Mouse (Mus musculus): ENCODE measurements around the gene Rhbdf1. TPM values are rescaled to one million over a fixed set of nuclear protein-coding genes. Genes with fewer than 3 reads are reported as not detected.

Rhbdf1 gene
- total and polyA plus RNA-seq, 3 experiments, result 2.9 to 14.3 TPM; not detected in 1

GRCm38 (mm10) chr11:32222570-32223194 is 582 bp upstream of the Rhbdf1 start:
- Histone ChIP-seq H3K27ac (ENCODE audit: control insufficient read depth, low read depth, low read length) (no peak overlapping the region), H3K9me3 (replicated peaks; ENCODE audit: insufficient read depth, low read length) (no peaks in the 10 kb centered on the region), H3K36me3 (ENCODE audit: control insufficient read depth in 1 of 2, insufficient read depth in 2 of 2, low read length in 2 of 2) (peaks cover 0 to 13% of the 10 kb centered on the region in 2 experiments; a peak in 2 of 4 replicates), H3K9ac (ENCODE audit: control insufficient read depth, low read depth, low read length, poor library complexity, severe bottlenecking) (peak overlapping the region; percentile 79), H3K4me1 (ENCODE audit: control insufficient read depth in 1 of 2, insufficient read depth in 2 of 2, low read length in 2 of 2) (peaks cover 9 to 29% of the 10 kb centered on the region in 2 experiments), H3K27me3 (ENCODE audit: control insufficient read depth in 1 of 2, insufficient read depth in 2 of 2, low read length in 2 of 2) (peaks cover 10 to 14% of the 10 kb centered on the region in 2 experiments), H3K79me2 (ENCODE audit: control insufficient read depth, insufficient read depth, low read length, poor library complexity) (peaks cover 11% of the 10 kb centered on the region), H3K4me3 (ENCODE audit: control insufficient read depth in 1 of 2, insufficient read depth in 1 of 2, low read depth in 2 of 2, low read length in 2 of 2) (peak overlapping the region; percentile 51 to 60; a peak in 3 of 4 replicates)
- DNase-seq (ENCODE audit: low read depth, low spot score), result no peak
- TF ChIP-seq TBP (IDR thresholded peaks at IDR 0.05; ENCODE audit: low read depth, low read length) (no peak), HCFC1 (IDR thresholded peaks at IDR 0.05; ENCODE audit: low read depth, low read length) (no peak), EP300 (IDR thresholded peaks at IDR 0.05; ENCODE audit: low read depth in 1 of 2, low read length in 2 of 2) (no peak), SMC3 (IDR thresholded peaks at IDR 0.05; ENCODE audit: low read depth, low read length) (no peak), JUND (IDR thresholded peaks at IDR 0.05; ENCODE audit: low read depth, low read length) (no peak), MEF2A (IDR thresholded peaks at IDR 0.05; ENCODE audit: extremely low read depth, insufficient replicate concordance, low read depth, low read length, poor library complexity, severe bottlenecking) (no peak), MAZ (IDR thresholded peaks at IDR 0.05; ENCODE audit: low read depth, low read length) (no peak), POLR2A (IDR thresholded peaks at IDR 0.05; ENCODE audit: control insufficient read depth in 1 of 2, insufficient read depth in 1 of 2, low read depth in 1 of 2, low read length in 2 of 2, poor library complexity in 1 of 2) (no peak), GATA1 (IDR thresholded peaks at IDR 0.05; ENCODE audit: low read depth, low read length) (no peak)

- H3K79me2 ChIP-seq (ENCODE audit: control insufficient read depth, insufficient read depth, low read length, poor library complexity), result peaks cover 3% of the 10 kb centered on the region; the same call in 1 of the 2 replicates
- no peak for TF ChIP-seq NRF1 (IDR thresholded peaks at IDR 0.05; ENCODE audit: insufficient read depth, low read depth, low read length, poor library complexity, severe bottlenecking)
- no peak for TF ChIP-seq MAX (IDR thresholded peaks at IDR 0.05; ENCODE audit: low read length)
- TF ChIP-seq RAD21 (IDR thresholded peaks at IDR 0.05; ENCODE audit: low read depth, low read length), result no peak
- no peak for TF ChIP-seq JUND (IDR thresholded peaks at IDR 0.05; ENCODE audit: low read depth, low read length)
- no peak for TF ChIP-seq HCFC1 (IDR thresholded peaks at IDR 0.05; ENCODE audit: low read depth, low read length)
- TF ChIP-seq KAT2A (conservative IDR thresholded peaks at IDR 0.05; ENCODE audit: low read depth, low read length), result no peak
- TF ChIP-seq CHD1 (IDR thresholded peaks at IDR 0.05; ENCODE audit: low read depth, low read length), result no peak
- no peak for TF ChIP-seq NELFE (IDR thresholded peaks at IDR 0.05; ENCODE audit: low read depth, low read length)
- no peak for TF ChIP-seq SIN3A (IDR thresholded peaks at IDR 0.05; ENCODE audit: low read length)
- TF ChIP-seq EP300 (IDR thresholded peaks at IDR 0.05; ENCODE audit: low read depth in 1 of 2, low read length in 2 of 2), result no peak
- TF ChIP-seq POLR2AphosphoS5 (IDR thresholded peaks at IDR 0.05; ENCODE audit: borderline replicate concordance, low read depth, low read length), result no peak
- TF ChIP-seq GABPA (IDR thresholded peaks at IDR 0.05; ENCODE audit: low read depth, low read length), result no peak
- TF ChIP-seq UBTF (IDR thresholded peaks at IDR 0.05; ENCODE audit: borderline replicate concordance, insufficient read depth, low read depth, low read length), result no peak
- peaks cover 9 to 21% of the 10 kb centered on the region in 2 experiments for H3K4me1 ChIP-seq (ENCODE audit: control insufficient read depth in 1 of 2, insufficient read depth in 2 of 2, low read length in 2 of 2)
- no peaks in the 10 kb centered on the region for H3K9me3 ChIP-seq (replicated peaks; ENCODE audit: insufficient read depth, low read length)
- H3K4me3 ChIP-seq (ENCODE audit: control insufficient read depth in 1 of 2, insufficient read depth in 1 of 2, low read depth in 2 of 2, low read length in 2 of 2), result peak overlapping the region; percentile 60 to 74
- DNase-seq (ENCODE audit: low read depth, low spot score), result peak; percentile 53
- H3K36me3 ChIP-seq (ENCODE audit: control insufficient read depth in 1 of 2, insufficient read depth in 2 of 2, low read length in 2 of 2), result peaks cover 0 to 13% of the 10 kb centered on the region in 2 experiments; a peak in 2 of 4 replicates
- peak overlapping the region; percentile 79 for H3K9ac ChIP-seq (ENCODE audit: control insufficient read depth, low read depth, low read length, poor library complexity, severe bottlenecking)
- H3K27me3 ChIP-seq (ENCODE audit: control insufficient read depth in 1 of 2, insufficient read depth in 2 of 2, low read length in 2 of 2), result peaks cover 10 to 14% of the 10 kb centered on the region in 2 experiments
- H3K27ac ChIP-seq (ENCODE audit: control insufficient read depth, low read depth, low read length), result no peak overlapping the region
Measured at GRCm38 (mm10) chr11:32221225-32221950, 712 bp downstream of the Rhbdf1 start.

Data from MEL (cell line).